Mouse (Mus musculus) T-helper 1 cell (primary cell): ENCODE results near the gene Spata17.
"Not testable (repeated sequence)": the region's sequence is repeated elsewhere in the genome, so short reads cannot be mapped to it uniquely, and the experiment has no call there.

ENCODE experiments used
- in situ Hi-C: fragments of 300-600 bp; cut with MboI, MseI; formaldehyde crosslinking; loops from one replicate; pipeline ENCODE4 v1.15.1; 2025; ENCODE audit warnings: high pct_unique_total_duplicates

Gene Spata17

GRCm38 (mm10) chr1:187178546-187178945 is 36.7 kb downstream of the Spata17 start:
- in situ Hi-C loops = no loop called here

DNA sequence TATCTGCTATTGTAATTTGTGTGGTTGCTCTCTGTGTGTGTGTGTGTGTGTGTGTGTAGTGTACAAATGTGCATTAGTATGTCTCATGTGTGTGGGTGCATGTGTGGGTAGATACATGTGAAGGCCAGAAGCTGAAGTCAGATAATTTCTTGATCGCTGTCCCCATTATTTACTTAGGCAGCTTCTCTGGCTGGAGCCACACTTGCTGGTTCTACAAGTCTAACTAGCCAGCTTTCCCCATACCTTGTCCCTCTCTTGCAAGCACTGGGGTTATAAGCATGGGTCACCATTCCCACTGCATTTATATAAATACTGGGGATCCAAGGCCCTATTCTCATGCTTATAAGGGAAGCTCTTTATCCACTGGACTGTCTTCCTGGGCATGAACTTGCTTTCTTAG is 39.3 kb downstream of the Spata17 start:
- in situ Hi-C loops = no loop called here

DNA sequence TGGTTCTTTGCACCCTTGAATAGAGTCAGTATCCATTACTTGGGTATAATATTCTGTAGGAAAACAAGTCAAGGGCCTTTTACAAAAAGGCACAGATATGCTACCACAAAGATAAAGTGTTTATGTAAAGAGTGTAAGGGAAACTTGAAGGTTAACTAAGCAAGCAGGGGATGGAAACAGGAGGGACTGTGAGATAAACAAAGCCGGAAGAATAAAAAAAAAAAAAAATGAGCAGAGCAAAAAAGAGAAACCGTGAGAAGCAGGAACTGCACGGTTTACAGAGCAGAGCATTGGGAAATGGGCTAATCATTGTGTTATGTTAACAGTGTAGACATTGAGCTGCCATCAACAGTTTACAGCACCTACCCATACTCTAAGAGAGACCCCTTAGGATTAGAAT is 44.9 kb downstream of the Spata17 start:
- in situ Hi-C loops = no loop called here

DNA sequence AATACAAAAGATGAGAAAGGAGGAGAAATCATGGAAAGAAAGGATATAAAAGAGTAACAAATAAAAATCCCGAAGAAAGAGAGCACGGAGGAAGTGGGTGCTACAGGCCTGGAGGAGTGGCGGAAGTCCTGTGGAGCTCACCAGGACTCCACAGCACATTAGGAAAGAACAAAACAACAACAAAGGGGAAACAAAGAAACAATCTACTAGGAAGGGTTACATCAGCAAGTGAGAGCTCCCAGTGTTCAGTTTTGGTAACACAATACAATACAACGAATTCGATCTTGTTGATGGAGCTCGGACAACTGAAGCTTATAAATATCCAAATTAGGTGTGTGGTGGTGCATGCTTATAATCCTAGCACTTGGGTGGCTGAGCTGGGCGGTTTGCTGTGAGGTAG is 45.6 kb downstream of the Spata17 start:
- in situ Hi-C loops = no loop called here

DNA sequence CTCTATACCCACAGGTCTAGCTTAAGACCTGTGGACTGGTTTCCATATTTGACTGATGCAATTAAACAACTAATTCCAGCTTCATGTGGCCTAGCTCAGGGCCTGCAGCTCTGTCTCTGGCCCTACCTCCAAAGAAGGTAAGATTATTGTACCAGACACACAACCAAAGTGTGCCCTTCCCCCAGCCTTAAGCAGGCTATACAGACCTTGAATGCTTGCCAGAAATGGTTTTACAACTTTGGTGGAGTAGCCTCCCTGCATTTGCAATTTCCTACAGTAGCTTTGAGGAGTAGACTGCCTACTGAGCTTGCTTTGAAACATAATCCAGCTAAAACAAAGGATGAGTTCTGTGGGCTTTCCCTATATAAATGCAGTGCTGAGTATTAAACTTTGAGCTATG is 51.7 kb downstream of the Spata17 start:
- in situ Hi-C loops = no loop called here

DNA sequence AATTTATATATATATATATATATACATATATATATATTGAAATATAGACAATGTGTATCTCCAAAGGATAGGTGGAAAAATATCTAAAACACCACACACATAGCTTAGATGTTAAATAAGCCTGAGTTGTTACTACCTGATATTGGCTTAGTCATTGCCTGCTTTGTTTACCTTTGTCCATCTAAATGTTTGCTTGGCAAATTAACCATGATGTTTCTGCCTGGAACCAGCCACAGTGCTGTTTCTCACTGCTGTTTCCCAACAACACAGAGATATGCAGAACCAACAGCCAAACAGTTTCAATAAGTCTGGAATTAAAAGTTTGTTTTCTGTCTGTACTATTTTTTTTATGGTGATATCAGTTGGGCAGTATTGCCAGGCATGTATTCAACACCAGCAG is 59.6 kb downstream of the Spata17 start:
- in situ Hi-C loops = no loop called here

DNA sequence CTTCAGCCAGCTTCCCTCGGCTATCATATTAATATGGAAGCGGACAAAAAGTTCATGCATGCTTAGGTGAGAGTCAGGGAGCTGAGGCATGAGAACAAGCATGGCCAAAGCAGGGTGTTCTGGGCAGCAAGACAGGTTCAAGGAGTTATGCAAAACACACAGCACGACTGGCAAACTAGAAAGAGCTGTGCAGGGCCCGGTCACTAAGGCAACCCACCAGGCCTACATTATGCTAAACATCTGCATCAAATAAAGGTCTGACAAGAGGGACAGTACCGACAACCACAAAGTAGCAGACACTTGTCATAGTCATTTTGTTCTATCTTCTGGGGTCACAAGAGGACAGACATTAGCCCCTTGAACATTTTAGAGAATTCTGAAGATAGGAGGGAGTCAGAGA is 61.6 kb downstream of the Spata17 start:
- in situ Hi-C loops = no loop called here

DNA sequence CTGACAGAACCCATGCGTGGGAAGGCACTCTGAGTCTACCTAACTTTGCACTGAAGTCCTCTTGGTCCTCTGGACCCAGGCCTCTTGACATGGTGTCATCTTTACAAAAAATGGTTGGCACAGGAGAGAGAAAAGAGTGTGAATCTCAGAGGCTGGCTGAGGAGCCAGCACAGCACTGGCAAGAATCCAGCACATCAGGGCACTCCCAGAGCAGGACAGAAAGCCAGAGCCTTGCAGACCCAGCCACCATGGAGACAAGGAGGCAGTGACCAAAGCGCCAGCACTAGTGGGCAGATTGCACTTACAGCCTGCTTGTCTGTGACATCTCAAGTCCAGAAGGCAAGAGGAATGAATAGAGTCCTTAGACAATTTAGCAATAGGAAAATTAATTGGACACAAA is 62.7 kb downstream of the Spata17 start:
- in situ Hi-C loops = no loop called here

DNA sequence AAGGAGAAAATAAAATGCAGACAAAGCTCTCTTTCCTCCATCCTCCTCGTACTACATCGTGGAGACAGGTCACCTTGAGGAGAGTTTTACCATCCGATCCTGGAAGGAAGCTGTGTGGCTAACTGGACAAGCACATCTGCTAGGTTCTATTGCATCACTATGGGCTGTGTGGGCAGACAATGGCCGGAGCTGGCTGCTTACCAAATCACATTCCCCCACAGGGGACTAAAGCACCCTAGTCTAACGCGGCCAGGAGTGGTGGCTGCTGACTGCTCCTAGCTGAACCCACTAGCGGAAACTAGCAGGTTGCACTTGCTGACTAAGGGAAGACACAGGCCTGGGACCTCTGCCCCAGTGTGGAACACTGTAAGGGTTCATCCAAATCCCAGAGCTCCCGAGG is 72.3 kb downstream of the Spata17 start:
- in situ Hi-C loops = no loop called here

- in situ Hi-C loops = no loop called here
Measured at GRCm38 (mm10) chr1:187137426-187137825, 77.8 kb downstream of the Spata17 start.

- in situ Hi-C loops = no loop called here
Measured at GRCm38 (mm10) chr1:187135887-187136286, 79.4 kb downstream of the Spata17 start.

DNA sequence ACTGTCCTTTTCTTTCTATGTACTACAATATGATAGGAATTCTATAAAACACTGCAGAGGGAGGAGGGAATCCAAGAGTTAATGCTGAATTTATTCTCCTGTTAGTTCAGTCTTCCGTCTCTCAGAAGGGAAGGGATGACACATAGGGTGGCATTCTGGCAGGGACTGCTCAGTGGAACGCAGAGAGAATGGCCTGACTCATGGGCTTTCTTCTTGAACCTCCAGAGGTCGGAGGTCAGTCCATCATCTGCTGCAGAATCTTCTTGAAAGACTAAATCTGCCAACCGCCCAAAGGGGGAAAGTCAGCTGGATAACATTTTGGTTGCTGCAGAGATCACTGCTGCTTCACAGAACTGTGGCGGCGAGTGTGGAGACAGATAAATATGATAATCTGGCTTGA is 81.4 kb downstream of the Spata17 start:
- in situ Hi-C loops = no loop called here

- in situ Hi-C loops = no loop called here
Measured at GRCm38 (mm10) chr1:187132348-187132747, 82.9 kb downstream of the Spata17 start.

- in situ Hi-C loops = not testable (repeated sequence)
Measured at GRCm38 (mm10) chr1:187127548-187127947, 87.7 kb downstream of the Spata17 start.

DNA sequence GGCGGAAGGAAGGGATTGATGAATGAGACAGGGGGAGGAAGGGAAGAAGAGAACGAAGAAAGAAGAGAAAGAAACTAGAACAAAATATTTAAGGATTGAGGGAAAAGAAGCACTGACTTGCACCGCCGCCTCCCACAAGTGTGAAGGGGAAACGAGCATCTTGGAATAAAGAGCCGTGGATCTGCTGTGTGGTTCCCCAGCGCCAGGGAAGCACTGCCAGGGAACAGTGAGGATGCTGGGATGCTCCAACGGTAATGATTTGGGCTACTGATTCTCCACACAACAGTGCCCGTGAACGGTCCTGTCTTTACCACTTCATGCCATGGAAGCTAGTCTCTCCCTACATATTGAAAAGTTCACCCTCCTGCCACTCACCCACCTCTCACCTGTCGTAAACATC is 89.5 kb downstream of the Spata17 start:
- in situ Hi-C loops = no loop called here

GRCm38 (mm10) chr1:187124967-187125366 is 90.3 kb downstream of the Spata17 start:
- in situ Hi-C loops = no loop called here

DNA sequence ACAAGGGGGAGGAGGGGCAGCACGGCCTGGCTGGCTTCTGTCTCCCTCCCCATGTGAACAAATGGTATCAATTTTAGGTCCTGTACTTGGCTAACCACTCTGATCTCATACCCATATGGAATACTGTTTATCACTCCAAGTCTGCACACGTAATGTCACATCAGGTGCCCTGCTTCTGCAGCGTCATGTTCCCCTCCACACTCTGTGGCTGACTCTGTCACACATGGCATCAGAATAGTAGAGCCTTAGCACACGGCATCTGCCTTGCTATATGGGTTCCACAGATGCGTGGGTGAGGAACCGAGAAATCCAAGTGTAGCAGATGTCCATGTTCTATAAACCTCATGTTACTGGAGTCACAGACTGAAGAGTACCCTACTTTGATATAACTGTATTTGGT is 96.0 kb downstream of the Spata17 start:
- in situ Hi-C loops = no loop called here

- in situ Hi-C loops = no loop called here
Measured at GRCm38 (mm10) chr1:187118108-187118507, 97.2 kb downstream of the Spata17 start.

- in situ Hi-C loops = no loop called here
Measured at GRCm38 (mm10) chr1:187113716-187114115, 101.5 kb downstream of the Spata17 start.

GRCm38 (mm10) chr1:187102130-187102529 is 113.1 kb downstream of the Spata17 start:
- in situ Hi-C loops = no loop called here

- in situ Hi-C loops = no loop called here
Measured at GRCm38 (mm10) chr1:187101202-187101601, 114.1 kb downstream of the Spata17 start.

DNA sequence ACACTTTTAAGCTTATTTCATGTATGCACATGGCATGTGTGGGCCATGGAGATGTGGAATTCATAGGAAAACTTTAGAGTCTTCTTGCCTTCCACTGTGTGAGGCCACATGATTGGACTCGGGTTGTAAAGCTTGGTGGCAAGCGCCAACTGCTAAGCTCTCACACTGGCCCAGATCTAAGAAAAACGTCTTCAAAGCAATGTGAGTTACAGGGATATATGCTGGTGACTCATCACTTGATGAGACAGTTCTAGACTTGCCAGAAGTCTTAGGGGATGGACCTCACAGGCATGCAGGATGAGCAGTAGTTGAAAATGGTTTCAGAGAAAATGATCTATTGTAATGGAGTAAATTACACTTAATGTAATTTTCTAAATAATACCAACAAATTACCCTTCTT is 114.6 kb downstream of the Spata17 start:
- in situ Hi-C loops = no loop called here

DNA sequence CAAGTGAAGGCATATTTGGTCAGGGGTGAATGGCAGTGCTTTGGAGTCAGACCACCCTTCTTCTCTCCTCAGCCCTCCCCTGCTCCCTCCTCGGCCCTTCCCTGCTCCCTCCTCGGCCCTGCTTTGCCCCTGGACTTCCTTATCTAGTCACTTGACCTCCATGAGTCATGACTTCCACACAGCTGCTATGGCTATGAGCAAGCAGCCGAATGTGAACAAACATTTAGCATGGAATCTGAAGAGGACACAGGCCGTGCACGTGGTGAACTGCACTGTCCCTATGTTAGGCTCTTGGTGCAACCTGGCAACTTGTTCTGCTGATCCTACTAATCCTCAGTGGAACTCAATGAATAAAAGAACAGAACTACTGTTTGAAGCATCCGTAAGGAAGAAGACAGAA is 117.0 kb downstream of the Spata17 start:
- in situ Hi-C loops = no loop called here

DNA sequence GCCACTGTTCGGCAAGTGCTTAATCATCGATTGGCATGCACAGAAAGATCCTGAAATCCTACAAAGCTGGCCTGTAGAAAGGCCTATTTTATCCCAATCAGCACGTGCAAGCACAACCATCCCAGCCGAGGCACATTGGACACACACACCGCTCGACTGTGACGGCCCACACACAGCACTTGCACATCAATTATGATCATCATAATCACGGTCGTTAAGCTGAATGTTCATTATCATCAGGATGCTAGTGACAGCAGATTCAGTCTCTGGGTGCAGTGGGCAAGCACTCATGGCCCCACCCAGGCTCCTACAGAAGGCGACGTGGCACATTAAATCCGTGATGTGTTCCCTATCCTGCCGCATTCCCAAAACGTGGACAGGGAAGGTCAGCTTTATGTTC is 122.7 kb downstream of the Spata17 start:
- in situ Hi-C loops = no loop called here
